Mouse (Mus musculus) hindbrain, embryonic 12.5 days (tissue): Measurements from ENCODE around the gene Eral1. TPM values are rescaled to one million over a fixed set of nuclear protein-coding genes. Genes with fewer than 3 reads are reported as not detected.

Experiments used
- ATAC-seq: fragments of 200-750 bp; cut with Nextera tagmentation; 2 replicates; pipeline ENCODE4 v1.8.0; 2017; ENCODE audit warnings: moderate TSS enrichment; ENCODE audit not compliant: low FRiP score
- H3K27ac ChIP-seq: fragments of 300-500 bp; sonication (generic); 2 replicates; pipeline ENCODE4 v1.5.1; 2016; ENCODE audit warnings: mild to moderate bottlenecking
- H3K27me3 ChIP-seq: fragments of 300-500 bp; sonication (generic); 2 replicates; pipeline ENCODE4 v1.6.1; 2016; ENCODE audit warnings: mild to moderate bottlenecking
- H3K36me3 ChIP-seq: fragments of 300-500 bp; sonication (generic); 2 replicates; pipeline ENCODE4 v1.6.1; 2016; ENCODE audit warnings: mild to moderate bottlenecking
- H3K4me1 ChIP-seq: fragments of 300-500 bp; sonication (generic); 2 replicates; pipeline ENCODE4 v1.6.1; 2016
- H3K4me2 ChIP-seq: fragments of 300-500 bp; sonication (generic); replicated peaks from 2 replicates; pipeline ENCODE4 v1.6.1; 2016; ENCODE audit warnings: mild to moderate bottlenecking
- H3K4me3 ChIP-seq: fragments of 300-500 bp; sonication (generic); 2 replicates; pipeline ENCODE4 v1.5.1; 2016; ENCODE audit warnings: mild to moderate bottlenecking
- H3K9ac ChIP-seq: fragments of 300-500 bp; sonication (generic); 2 replicates; pipeline ENCODE4 v1.6.1; 2016; ENCODE audit warnings: mild to moderate bottlenecking, moderate library complexity
- H3K9me3 ChIP-seq: fragments of 300-500 bp; sonication (generic); replicated peaks from 2 replicates; pipeline ENCODE4 v1.6.1; 2016; ENCODE audit warnings: mild to moderate bottlenecking
- WGBS: fragments of 180-500 bp; shearing (Covaris S2); methylation state at CpG from one replicate; pipeline ENCODE4 v1.1.7; 2016; 5-methylcytosine and 5-hydroxymethylcytosine counted together
- microRNA counts: library from miRNA; unstranded; fragments of <30 nt; microRNA quantifications from one replicate; lab custom pipeline; 2017
- microRNA-seq: library from miRNA; unstranded; fragments of <30 nt; microRNA quantifications from one replicate; pipeline ENCODE4, GENCODE M21; 2017
- polyA plus RNA-seq: library from polyadenylated mRNA; unstranded; fragments of >200 nt; fragmentation: Nextera tagmentation; extraction: Ambion mirVana; gene quantifications from 2 replicates; pipeline ENCODE4 v1.2.1, GENCODE M21; 2016

Gene Eral1
- polyA plus RNA-seq, 1 experiment from 2014 or later, result 31.8 TPM

DNA sequence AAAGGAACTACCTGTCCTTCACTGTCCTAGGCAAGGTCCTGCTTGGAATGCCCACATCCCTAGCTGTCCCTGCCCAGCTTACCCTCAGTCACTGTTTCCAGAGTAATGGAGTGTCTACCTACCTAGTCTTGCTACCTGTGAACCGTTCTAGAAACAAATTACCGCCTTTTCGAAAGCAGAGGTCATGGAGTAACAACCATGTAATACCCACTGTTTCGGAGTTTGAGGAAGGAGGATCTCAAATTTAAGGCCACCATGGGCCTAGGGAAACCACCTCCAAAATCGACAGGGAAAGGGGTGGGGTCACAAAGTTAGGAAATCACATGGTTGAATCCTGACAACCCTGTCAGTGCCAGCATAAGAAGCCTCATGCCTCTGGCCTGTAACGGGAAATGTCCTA, 48.8 kb downstream of the Eral1 start:
- 39% methylated on average over 6 of the region's 6 CpGs for WGBS
- H3K4me3 ChIP-seq, result 0 out of 2 replicates have a peak overlapping the region, but pooled peaks have one; percentile 73

DNA sequence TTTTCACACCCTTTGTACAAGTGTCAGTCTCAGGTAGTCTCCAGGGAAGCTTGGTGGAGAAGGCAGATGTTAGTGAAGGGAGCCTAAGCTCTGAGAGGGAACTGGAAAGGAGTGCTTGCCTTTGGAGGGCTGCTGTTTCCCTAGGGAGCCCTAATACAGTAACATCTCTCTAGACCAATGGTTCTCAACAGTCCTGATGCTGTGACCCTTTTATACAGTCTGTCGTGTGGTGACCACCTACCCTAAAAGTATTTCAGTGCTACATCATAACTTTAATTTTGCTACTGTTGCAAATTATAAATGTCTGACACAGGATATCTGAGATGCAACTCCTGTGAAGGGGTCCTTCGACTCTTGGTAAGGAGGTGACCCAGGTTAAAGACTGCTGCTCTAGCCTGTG, 49.6 kb downstream of the Eral1 start:
- H3K4me3 ChIP-seq, result no peak overlapping the region
- H3K9me3 ChIP-seq, result no peaks in the 10 kb centered on the region
- no peak overlapping the region for H3K4me2 ChIP-seq
- peaks cover 17% of the 10 kb centered on the region for H3K4me1 ChIP-seq
- no peaks in the 10 kb centered on the region for H3K27me3 ChIP-seq
- H3K9ac ChIP-seq, result no peak overlapping the region
- H3K27ac ChIP-seq, result no peak overlapping the region
- no peak for ATAC-seq
- H3K36me3 ChIP-seq, result peaks cover 48% of the 10 kb centered on the region
- WGBS, result 65% methylated on average over 2 of the region's 2 CpGs

More for the DNA sequence above, 48.8 kb downstream of the Eral1 start:
- H3K36me3 ChIP-seq, result peaks cover 40% of the 10 kb centered on the region
- H3K4me2 ChIP-seq, result peak overlapping the region; percentile 85
- peaks cover 17% of the 10 kb centered on the region for H3K4me1 ChIP-seq
- peak; percentile 4; the same call in 1 of the 2 replicates for ATAC-seq
- no peaks in the 10 kb centered on the region for H3K27me3 ChIP-seq
- H3K27ac ChIP-seq, result peak overlapping the region; percentile 96; the same call in 1 of the 2 replicates
- H3K9me3 ChIP-seq, result no peaks in the 10 kb centered on the region
- no peak overlapping the region for H3K9ac ChIP-seq

DNA sequence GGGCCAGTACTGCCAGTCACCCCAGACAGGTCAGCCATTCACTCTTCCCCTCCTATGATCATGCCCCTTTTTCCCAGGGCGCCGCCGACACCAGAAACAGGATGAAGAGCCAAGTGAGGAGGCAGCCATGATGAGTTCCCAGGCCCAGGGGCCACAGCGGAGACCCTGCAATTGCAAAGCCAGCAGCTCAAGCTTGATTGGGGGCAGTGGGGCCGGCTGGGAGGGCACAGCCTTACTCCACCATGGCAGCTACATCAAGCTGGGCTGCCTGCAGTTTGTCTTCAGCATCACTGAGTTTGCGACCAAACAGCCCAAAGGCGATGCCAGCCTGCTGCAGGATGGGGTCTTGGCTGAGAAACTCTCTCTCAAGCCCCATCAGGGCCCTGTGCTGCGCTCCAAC, 50.9 kb downstream of the Eral1 start:
- Histone ChIP-seq H3K27ac (no peak overlapping the region), H3K4me2 (no peak overlapping the region), H3K4me1 (peaks cover 17% of the 10 kb centered on the region), H3K27me3 (no peaks in the 10 kb centered on the region), H3K4me3 (no peak overlapping the region), H3K36me3 (peaks cover 56% of the 10 kb centered on the region), H3K9ac (no peak overlapping the region), H3K9me3 (no peaks in the 10 kb centered on the region)
- 88% methylated on average over 8 of the region's 8 CpGs for WGBS
- no peak for ATAC-seq

DNA sequence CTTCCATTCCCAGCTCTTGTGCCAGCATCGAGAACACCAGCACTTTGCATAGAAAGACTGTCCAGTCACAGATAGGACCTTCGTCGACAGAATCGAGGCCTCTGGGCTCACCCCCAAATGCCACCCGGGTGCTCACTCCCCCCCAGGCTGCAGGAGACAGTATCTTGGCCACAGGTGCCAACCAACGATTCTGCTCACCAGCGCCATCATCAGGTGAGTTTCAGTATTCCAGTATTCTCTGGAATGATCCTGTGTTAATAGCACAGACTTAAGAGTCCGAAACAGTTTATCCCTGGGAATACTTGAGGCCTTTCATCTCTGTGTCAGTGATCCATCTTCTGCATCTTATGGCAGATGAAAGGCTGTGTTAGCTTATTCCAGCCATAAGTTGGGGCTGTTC, 56.6 kb downstream of the Eral1 start:
- Histone ChIP-seq H3K4me2 (no peak overlapping the region), H3K27me3 (no peaks in the 10 kb centered on the region), H3K9ac (no peak overlapping the region), H3K36me3 (peaks cover 85% of the 10 kb centered on the region), H3K9me3 (no peaks in the 10 kb centered on the region), H3K4me1 (no peaks in the 10 kb centered on the region), H3K4me3 (no peak overlapping the region), H3K27ac (no peak overlapping the region)
- ATAC-seq, result no peak
- whole genome bisulfite sequencing, result 87% methylated on average over 8 of the region's 8 CpGs

MicroRNA genes within 50 kb of the gene (microRNA counts, 519-probe panel; counts per million panel counts)
- microRNA mmu-miR-144 (lab: Ali Mortazavi, UCI) (1,539 counts per million, percentile 60 among the panel's probes with 10 or more counts), microRNA mmu-miR-451 (lab: Ali Mortazavi, UCI) (2,939 counts per million, percentile 69 among the panel's probes with 10 or more counts)

Small RNAs within 50 kb of the gene (microRNA-seq; reads per million reads assigned to microRNA genes)
- 24.7 reads per million, percentile 30 among the genes with 10 or more reads in this experiment for gene Mir144
- gene Mir451a, result not detected
- not detected for gene Mir451b

Other genes starting within 250 kb of the Eral1 start
- gene Pipox, start 186.3 kb downstream of the Eral1 start, polyA plus RNA-seq, result 5.0 and 7.1 TPM in 2 replicates
- gene Sez6, start 149.6 kb downstream of the Eral1 start, polyA plus RNA-seq, result 47.3 and 48.7 TPM in 2 replicates
- gene Phf12, start 97.6 kb downstream of the Eral1 start, polyA plus RNA-seq, result 30.6 and 30.7 TPM in 2 replicates
- 24.2 and 24.8 TPM in 2 replicates for gene Dhrs13, start 48.1 kb downstream of the Eral1 start, polyA plus RNA-seq
- gene Flot2, start 42.5 kb downstream of the Eral1 start, polyA plus RNA-seq, result 65.2 and 73.2 TPM in 2 replicates
- gene Fam222b, start 14.3 kb upstream of the Eral1 start, polyA plus RNA-seq, result 24.3 and 28.0 TPM in 2 replicates
- 149 and 152 TPM in 2 replicates for gene Traf4, start 85.2 kb upstream of the Eral1 start, polyA plus RNA-seq
- gene Nek8, start 96.3 kb upstream of the Eral1 start, polyA plus RNA-seq, result 10.7 and 12.9 TPM in 2 replicates
- gene Tlcd1, start 96.3 kb upstream of the Eral1 start, polyA plus RNA-seq, result 9.4 and 10.2 TPM in 2 replicates
- 894 and 983 TPM in 2 replicates for gene Rpl23a, start 103.2 kb upstream of the Eral1 start, polyA plus RNA-seq
- gene Rab34, start 108.0 kb upstream of the Eral1 start, polyA plus RNA-seq, result 75.2 and 81.0 TPM in 2 replicates
- 2.8 and 3.0 TPM in 2 replicates for gene Proca1, start 113.0 kb upstream of the Eral1 start, polyA plus RNA-seq
- gene Sdf2, start 165.4 kb upstream of the Eral1 start, polyA plus RNA-seq, result 55.2 and 58.0 TPM in 2 replicates
- 39.9 and 44.1 TPM in 2 replicates for gene Supt6, start 165.6 kb upstream of the Eral1 start, polyA plus RNA-seq
- gene 2610507B11Rik, start 181.4 kb upstream of the Eral1 start, polyA plus RNA-seq, result 80.4 and 80.7 TPM in 2 replicates
- gene BC030499, start 210.5 kb upstream of the Eral1 start, polyA plus RNA-seq, result 0.34 and 0.51 TPM in 2 replicates
- 29.4 and 35.9 TPM in 2 replicates for gene Spag5, start 221.1 kb upstream of the Eral1 start, polyA plus RNA-seq
- gene Aldoc, start 242.6 kb upstream of the Eral1 start, polyA plus RNA-seq, result 16.8 and 20.1 TPM in 2 replicates
- gene Pigs, start 248.0 kb upstream of the Eral1 start, polyA plus RNA-seq, result 76.9 and 77.1 TPM in 2 replicates